Mouse (Mus musculus): ENCODE results near the gene Amigo2.
A peak's percentile ranks its signal among the peaks of the same experiment; 100 is the strongest.

The Amigo2 gene

DNA sequence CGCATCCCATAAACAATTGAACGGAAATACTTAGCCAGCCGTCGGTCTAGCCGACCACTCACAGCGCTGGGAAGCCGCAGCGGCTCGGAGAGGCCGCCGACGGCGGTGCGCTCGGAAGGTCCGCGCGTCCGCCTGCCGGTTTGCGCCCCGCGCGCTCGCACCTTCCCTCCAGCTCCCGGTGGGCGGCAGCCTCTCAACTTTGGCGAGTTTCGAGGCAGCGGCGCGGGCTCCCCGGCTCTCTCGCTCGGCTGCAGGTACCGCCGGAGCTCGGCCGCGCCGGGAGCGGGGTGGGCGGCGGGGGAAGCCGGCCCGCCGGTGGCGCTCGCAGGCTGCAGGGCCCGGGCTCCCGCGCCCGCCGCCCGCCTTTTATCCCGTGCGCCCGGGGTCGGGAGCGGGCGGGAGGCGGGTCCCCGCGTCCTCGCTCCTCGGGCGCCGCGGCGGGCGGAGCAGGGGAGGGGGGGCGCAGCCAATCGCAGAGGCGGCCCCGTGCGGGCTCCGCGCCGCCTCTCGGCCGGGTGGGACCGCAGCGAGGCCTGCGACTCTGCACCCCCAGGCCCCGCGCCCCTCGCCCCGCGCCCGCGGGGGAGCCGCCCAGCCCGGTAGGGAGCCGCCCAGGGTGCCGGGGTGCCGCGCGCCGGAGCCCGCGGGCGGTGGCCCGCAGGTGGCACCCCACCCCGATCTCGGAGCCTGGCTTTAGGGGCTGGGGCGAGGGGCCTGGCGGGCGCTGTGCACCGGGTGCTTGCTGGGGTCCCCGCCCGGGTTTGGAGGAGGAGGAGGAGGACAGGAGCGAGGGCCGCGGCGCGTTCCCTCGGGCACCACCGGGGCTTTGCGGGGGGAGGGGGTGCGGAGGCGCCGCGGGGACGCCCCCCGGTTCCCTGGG is at the start of gene Amigo2, which contains the start of gene Pced1b:
Gene Amigo2, minus strand, starts transcription at position 377 of the 880 bp plus-strand sequence.
Gene Pced1b, plus strand, starts transcription at position 197 of the 880 bp plus-strand sequence.
- DNase-seq (ENCODE audit: low spot score in 2 of 2), result peak; percentile 53 to 67

DNA sequence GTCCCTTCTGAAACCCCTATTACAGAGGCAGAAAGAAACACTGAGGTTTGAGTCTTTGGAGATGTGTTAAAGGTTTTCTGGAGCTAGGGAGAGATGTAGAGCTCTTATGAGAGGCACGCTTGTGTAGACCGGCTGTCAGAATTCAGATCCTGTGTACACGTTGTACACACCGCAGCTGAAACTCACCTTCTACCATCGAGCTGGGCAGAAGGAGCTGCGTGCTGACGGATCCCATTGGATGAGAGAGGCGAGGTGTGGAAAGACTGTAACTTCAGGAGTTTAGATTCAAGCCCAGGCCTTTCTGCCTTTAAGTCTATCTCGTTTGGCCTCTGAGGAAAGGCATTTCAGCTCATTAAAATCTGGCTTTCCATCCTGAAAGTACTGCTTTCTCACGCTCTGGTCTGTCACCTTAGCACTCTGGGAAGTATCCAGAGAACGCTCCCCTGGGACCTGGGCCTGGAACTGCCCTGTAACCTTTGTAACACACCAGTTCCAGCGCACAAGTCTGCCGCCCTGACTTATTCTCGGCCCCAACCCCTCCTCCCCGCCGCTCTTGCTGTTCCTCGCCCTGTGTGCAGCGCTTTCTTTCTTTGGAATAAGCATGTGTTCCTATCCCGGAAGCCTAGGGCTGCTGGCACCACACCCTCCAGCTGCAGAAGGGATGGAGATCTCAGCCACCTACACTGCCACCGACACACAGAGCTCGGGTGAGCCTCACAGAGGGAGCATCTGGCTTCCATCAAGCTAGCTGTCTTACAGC is 44.4 kb upstream of the Amigo2 start:
- DNase-seq (ENCODE audit: low spot score in 2 of 2), result no peak

DNA sequence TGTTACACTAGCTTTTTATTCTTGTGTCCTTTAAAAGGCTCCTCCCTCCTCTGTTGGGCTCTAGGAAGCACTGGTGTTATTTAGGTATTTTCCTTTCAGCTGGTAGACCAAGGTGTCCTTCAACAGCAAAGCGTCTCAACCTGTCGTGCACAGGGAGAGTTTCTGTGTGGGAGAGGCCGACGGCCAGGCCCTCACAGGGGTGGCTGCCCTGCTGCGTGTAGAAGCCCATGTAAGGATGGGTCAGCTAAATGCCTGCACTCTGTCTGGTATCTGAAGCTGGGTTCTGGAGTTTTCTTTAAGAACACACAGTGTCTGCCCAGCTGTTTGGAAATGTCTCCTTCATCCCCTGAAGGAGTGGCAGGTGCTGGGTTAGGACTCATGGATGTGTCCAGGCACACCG is 43.3 kb upstream of the Amigo2 start:
- no peak for DNase-seq (ENCODE audit: low spot score in 2 of 2)

DNA sequence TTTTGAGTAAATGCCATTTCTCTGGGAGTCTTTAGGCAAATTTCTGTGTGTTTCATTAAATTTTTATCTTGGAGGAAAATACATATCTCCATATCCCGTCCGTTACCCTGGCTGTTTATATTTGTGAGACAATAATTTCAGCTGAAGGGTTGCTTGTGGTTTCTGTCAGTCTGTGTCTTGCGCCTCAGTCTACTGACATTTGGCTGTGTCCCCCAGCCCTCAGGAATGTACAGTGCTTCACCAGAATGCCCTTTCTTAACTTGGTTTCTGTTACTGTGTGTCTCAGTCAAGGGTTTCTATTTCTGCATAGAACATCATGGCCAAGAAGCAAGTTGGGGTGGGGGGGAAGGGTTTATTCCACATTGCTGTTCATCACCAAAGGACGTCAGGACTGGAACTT is 42.1 kb upstream of the Amigo2 start:
- DNase-seq (ENCODE audit: low spot score in 2 of 2), result no peak

DNA sequence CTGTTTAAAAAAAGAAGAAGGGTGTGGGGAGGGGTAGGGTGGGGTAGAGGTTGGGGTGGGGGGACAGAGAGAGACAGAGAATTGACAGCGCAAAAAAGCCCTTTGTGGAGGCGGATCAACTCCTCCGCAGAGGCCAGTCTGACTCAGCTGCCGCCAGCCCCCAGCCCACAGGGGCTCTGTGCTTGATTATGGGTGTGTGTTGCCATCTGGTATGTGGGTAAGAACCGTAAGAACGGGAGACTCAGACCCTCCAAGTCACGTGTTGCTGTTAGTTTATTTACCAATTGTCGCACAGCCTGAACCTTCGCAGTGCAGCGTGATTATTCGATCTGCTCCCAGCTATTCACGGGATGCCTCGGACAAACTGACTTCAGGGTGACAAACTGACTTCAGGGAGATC is 41.6 kb upstream of the Amigo2 start:
- no peak for DNase-seq (ENCODE audit: low spot score in 2 of 2)

DNA sequence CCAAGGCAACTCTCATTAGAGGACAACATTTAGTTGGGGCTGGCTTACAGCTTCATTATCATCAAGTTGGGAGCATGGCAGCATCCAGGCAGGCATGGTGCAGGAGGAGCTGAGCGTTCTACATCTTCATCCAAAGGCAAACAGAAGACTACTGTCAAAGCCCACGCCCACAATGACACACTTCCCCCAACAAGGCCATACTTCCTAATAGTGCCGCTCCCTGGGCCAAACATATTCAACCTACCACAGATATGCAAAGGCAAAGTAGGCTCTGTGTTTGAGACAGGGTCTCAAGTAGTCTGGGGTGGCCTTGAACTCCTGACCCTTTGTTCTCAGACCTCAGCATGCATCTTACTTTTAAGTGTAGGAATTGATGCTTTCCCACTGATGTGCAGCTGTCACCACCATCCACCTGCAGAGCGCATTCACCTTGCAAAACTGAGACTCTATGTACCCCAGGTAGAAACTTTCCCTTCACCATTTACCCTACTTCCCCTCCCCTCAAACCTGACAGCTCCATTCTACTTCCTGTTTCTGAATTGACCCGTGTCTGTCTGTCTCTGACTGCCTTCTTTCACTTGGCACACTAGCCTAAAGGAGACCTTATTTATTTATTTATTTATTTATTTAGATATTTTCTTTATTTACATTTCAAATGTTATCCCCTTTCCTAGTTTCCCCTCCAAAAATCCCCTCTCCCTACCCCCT is 40.5 kb upstream of the Amigo2 start:
- no peak for DNase-seq (ENCODE audit: low spot score in 2 of 2)

DNA sequence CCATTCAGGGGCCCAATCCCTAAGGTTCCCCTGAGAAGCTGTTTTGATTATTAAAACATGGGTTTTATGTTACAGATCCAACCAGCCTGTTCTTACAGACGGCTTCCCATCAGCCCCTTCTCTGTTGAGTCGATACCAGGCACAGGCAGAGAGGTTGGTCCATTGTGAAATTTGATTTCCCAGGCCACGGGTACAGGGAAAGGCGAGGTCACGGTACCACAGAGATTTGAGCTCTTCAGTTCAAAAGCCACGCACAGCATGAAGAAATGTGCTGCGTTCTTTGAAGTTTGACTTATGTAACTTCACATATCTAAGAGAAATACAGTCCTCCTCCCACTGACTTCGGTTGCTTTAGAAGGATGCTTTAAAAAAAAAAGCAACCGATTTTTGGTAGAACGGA is 39.6 kb upstream of the Amigo2 start:
- DNase-seq (ENCODE audit: low spot score in 2 of 2), result no peak

DNA sequence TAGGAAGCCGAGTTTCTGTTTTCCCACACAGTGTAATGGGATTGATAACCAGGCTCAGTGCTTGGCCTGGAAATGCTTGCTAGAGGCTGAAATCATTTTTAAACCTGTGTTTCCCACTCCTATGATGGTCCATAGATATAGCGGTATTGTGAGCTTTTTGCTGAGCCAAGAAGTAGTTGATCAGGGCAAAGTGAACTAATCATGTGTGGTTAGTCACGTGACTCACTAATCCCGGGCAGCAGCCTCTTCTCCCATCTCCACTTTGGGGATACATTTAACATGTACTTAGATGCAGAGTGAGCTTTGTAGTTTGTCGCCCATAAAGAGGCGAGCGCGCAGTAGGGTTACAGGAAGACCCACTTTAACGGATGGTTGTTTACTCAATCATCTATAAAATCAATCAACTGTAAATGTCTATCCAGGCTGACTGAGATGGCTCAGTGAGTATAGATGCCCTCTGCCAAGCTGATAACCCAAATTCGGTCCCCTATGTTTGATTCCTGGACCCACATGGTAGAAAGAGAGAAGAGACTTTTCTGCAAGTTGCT is 38.7 kb upstream of the Amigo2 start:
- DNase-seq (ENCODE audit: low spot score in 2 of 2), result no peak

DNA sequence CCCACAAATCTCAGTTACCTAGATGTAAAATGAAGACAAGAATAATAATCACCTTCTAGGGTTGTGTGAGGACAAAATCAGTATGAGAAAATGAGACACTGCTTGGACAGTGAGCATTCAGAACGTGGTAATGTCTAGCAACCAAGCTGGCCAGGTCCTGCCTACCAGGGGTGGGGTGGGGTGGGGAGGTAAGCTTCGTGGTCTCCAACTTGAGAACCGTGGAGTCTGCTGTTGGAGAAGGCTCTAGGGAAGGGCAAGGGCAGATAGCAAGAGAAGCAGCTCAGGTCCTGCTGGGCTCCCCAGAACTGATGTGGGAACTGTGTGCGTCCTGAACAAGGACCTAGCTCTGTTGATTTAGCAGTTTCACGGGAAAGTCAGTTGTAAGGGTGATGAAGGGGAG is 37.1 kb upstream of the Amigo2 start:
- no peak for DNase-seq (ENCODE audit: low spot score in 2 of 2)

DNA sequence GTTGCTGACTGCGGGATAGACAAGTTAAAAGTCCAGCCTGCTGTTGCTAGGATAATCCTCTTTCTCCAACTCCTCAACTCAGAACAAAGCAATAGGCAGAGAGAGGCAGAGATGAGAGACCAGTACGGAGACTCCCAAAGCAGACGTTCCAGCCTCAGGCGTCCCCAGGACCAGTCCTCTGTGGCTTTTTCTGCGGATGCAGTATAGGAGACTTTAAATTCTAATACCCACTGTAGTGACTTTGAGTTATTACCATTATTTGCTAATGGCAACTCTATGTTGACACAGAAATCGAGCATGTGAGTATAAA is 35.4 kb upstream of the Amigo2 start:
- DNase-seq (ENCODE audit: low spot score in 2 of 2), result no peak

DNA sequence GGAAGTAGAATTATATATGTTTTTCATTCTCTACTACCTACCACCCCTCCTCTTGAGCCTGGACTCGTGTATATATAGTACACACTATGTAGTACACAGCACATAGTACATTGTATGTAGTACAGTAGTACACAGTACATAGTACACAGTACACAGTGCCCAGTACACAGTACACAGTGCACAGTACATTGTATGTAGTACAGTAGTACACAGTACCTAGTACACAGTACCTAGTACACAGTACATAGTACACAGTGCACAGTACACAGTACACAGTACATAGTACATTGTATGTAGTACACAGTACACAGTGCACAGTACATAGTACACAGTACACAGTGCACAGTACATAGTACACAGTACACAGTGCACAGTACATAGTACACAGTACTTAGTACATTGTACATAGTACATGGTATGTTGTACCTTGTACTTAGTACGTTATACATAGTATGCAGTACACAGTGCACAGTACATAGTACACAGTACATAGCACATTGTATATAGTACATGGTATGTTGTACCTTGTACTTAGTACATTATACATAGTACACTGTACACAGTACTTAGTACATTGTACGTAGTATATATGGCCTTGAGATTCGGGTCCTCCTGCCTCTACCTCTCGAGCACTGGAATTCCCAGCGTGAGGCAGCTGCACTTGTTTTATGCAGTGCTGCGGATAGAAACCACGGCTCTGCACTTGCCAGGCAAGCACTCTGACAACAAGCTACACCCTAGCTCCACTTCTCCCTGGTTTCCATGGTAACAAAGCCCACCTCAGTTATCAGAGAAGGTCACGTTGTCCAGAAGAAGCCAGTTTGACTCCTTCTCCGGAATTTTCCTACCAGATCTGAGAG is 34.9 kb upstream of the Amigo2 start:
- no peak for DNase-seq (ENCODE audit: low spot score in 2 of 2)

DNA sequence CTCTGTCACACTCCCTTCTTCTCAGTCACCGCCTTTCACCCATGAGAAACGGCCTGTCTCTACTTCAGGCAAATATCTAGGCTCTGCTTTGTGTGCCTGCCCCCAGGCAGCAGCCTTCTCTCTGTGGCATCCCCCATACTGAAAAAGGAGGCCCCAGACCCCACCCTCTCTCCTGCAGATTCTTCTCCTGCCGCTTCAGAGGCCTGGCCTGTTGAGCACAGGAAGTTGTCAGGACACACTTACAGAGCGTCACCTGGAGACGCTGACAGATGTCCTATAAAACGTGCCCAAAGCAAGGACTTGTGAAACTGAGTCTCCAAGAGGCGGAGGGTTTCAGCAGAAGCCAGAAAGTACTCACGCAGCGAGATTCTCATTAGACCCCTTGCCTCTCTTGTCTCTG is 33.7 kb upstream of the Amigo2 start:
- DNase-seq (ENCODE audit: low spot score in 2 of 2), result no peak

DNA sequence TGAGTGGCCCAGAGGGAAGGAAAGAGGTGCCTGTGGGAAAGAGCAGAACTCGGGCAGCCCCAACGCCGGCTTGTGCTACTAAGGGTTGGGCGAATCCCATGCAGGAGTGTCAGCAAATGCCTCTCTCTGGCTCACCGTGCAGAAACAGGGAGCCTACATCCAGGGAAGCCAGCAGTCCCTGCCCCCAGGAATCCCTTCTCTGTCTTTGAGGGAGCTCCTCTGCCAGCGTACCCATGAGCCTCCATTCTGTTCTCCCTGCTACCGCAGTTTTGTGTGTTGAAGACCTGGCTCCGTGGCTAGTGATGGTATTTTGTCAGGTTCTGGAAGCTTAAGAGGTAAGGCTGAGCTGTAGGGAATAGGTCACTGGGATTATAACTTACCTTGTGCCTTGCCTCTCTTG is 33.0 kb upstream of the Amigo2 start:
- no peak for DNase-seq (ENCODE audit: low spot score in 2 of 2)

DNA sequence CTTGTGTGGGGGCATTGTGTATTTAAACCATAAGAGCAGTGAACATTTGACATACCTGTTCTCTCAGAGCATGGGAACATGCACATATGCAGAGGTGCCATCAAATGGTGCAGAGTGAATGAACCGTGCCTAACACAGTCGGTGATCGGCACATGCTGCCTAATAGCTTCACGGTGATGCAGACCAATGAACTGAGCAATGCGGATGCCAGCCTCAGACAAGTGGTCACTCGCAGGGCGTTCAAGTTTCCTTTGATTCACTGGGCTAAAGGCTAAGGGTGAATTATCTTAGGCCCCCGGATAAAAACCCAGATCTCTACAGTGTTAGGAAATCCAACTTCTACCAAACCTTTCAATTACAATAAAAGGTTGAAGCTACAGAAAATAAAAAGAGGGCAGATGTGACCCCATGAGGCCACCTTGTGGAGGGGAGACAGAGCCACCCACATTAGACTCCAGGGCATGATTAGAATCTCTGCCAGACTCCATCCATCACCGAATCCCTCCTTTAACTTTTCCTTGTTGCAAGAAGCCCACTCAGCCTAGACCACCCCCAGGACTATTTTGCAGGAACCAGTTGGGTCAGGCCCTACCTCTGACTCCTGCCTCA is 31.4 kb upstream of the Amigo2 start:
- DNase-seq (ENCODE audit: low spot score in 2 of 2), result no peak

DNA sequence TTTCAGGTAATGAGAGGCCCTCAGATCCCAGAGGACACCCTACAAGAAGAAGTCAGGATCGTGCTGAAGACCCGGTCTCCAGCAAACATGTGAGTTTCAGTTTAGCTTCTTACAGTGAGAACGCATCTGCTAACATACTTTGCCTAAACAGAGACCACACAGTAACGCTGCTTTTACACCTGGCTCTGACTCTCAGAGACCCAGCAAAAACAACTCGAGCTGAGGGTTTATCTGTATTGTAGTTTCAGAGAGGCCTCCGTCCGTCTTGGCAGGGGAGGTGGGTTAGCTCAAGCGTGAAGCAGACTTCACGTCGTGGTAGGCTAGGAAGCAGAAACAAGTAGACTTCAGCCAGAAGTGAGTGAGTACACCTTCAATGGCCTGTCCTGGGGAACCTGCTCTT is 30.2 kb upstream of the Amigo2 start:
- DNase-seq (ENCODE audit: low spot score in 2 of 2), result no peak

DNA sequence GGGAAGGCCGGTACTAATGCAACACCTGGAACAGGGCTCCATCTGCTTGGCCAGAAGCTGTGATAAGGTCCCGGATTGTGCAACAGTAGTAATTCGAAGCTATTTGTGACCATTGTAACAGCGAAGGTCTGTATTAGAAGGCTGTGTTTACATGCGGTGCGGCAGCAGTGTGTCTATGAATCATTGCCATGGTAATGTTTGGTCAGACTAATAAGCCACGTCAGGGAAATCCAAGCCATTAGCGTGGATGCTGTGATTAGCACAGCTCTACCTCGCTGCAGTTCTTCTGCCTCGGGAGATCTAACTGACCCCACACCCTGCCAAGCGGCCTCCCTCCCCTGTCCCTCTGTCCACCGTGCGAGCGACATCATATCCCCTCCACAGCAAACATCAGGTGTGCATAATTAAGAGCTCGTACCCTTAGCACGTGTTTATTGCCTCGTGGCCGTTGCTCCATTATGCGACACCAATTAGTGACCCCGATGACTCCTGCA is 29.6 kb upstream of the Amigo2 start:
- no peak for DNase-seq (ENCODE audit: low spot score in 2 of 2)

DNA sequence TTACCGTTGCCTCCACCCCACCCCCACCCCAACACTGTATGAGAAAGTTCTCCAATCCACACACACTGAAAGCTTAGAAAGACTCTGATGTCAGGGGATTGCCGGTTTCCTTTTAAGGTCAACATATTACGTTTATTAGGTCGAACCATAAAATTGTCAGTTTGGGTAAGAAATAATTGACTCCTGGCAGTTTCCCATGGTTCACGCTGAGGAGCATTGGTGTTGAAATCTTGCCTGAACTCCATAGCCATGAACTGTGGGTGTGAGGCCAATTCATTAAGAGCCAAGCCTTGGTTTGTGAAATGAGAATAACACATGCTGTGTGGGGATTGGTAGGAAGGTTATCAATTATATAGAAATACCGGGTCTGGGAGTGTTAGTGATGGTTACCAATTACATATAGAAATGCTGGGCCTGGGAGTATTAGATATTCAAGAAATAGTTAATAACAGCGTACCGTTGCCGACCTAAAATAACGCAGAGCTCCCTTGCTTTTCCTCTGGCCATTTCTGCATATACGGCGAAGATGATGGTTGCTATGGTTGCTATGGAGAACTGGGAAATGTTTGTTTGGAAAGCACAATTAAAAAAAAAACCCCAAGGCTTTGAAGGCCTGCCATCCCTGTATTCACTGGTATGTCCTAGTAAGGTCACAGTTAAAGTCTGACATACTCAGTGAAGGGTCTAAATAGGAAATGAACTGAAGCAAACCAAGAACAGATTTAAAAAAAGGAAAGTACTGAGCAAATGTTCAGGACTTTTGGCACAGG is 28.7 kb upstream of the Amigo2 start:
- DNase-seq (ENCODE audit: low spot score in 2 of 2), result no peak

DNA sequence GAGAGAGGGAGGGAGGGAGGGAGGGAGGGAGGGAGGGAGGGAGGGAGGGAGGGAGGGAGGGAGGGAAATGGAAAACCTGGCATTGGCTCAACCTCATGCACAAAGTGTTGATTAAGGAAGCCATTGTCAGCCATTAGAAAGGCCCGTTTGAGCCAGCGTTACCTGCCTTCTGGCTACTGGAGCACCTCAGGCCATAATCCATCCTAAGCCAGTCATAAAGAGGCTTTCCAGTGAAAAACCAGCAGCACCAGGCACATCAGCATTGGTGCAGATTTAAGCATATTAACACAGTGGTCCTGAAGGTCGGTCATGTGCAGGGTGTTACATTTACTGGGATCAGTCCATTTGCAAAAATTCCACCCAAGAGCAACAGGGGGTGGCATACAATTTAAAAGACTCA is 25.7 kb upstream of the Amigo2 start:
- DNase-seq (ENCODE audit: low spot score in 2 of 2), result no peak

DNA sequence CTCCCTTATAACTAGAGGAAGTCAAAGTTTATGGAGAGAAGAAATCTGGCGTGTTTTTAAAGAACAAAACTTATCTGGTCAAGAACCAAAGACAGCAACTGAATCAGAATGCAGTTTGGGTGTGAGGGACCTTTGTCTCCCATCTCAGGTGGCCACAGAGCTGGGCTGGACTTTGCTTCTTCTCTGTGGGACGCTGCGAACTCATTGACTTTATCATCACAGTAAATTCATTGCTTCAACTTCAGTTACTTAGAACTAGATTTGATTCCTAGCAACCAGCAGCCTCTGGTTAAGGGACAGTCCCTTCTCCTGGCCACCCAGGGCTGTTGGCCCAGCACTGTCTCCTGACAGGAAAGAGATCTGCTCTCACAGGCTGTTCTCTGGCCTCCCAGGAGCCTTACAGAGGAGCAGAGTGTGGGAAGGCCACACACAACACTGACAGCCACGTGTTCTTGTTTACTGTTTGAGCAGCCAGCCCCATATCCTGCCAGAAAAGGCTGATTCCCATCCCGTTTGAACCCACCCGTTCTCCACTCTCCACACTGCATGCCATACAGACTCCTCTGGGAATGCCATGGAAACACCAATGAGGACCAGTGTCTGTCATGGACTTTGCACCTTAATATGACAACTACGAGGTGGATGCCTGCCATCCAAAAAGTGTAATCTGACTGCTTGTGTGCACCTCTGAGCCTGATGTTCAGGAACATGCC is 25.1 kb upstream of the Amigo2 start:
- no peak for DNase-seq (ENCODE audit: low spot score in 2 of 2)

Data from right cerebral cortex, postnatal 10 days (tissue).